Mouse (Mus musculus) heart, adult 2 months (tissue): Measurements from ENCODE around the gene Otulinl.

ENCODE experiments used
- CTCF ChIP-seq: fragments of 200-600 bp; IDR thresholded peaks from 2 replicates; pipeline ENCODE4 v1.8.1; 2022; ENCODE audit warnings: antibody characterized with exemption, mild to moderate bottlenecking, moderate library complexity
- EP300 ChIP-seq: fragments of 200-500 bp; IDR thresholded peaks from 2 replicates; pipeline ENCODE4 v1.6.1; 2011; ENCODE audit warnings: low read depth, low read length, control low read depth; ENCODE audit not compliant: insufficient read depth
- POLR2A ChIP-seq: fragments of 200-500 bp; IDR thresholded peaks from 2 replicates; pipeline ENCODE4 v1.6.1; 2011; ENCODE audit warnings: mild to moderate bottlenecking, low read depth, low read length, control low read depth; ENCODE audit not compliant: insufficient read depth

DNA sequence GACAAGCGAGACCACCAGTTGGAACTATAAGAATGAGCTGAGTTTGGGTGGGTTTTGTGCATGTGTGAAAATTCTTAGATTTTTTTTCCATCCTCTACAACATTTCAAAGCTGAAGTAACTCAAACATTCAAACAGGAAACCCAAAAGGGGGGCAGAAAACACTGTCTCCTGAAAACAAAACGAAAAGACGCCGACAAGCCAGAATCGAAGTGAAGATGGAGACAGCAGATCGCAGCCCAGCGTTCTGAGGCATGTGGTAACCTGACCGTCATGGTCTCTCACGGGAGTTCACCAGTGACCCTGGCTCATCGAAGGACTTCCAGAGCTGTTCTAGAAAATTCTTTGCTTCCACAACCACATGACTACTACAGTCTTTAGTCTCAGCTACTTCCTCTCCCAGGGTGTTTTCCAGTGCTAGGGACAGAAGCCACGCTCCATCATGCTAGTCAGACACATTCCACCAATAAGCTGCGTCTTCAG lies 11.4 kb downstream of the Otulinl start:
- TF ChIP-seq POLR2A = no peak
- no peak for TF ChIP-seq CTCF
- no peak for TF ChIP-seq EP300
